Mouse (Mus musculus) stomach, postnatal 0 days (tissue): ENCODE measurements around the gene Ifnz.
"Not testable (repeated sequence)": the region's sequence is repeated elsewhere in the genome, so short reads cannot be mapped to it uniquely, and the experiment has no call there.

ENCODE experiments used
- CTCF ChIP-seq: IDR thresholded peaks from 2 replicates; pipeline ENCODE4 v1.5.1; 2016; ENCODE audit warnings: antibody characterized with exemption, low read depth, mild to moderate bottlenecking, moderate library complexity
- EP300 ChIP-seq: optimal IDR thresholded peaks from 2 replicates; pipeline ENCODE3; 2016; ENCODE audit warnings: antibody characterized with exemption

GRCm38 (mm10) chr4:88791250-88791649 is 9.3 kb downstream of the Ifnz start, which contains the start of gene Gm13278:
- not testable (repeated sequence) for TF ChIP-seq CTCF, EP300
